Mouse (Mus musculus): ENCODE measurements at regions not wholly inside any gene's neighbourhood (a gene's known extent, or its start where the extent isn't known, plus 50 kb on each side); places are given as distances from the start of the nearest gene placed in this dataset.

DNA sequence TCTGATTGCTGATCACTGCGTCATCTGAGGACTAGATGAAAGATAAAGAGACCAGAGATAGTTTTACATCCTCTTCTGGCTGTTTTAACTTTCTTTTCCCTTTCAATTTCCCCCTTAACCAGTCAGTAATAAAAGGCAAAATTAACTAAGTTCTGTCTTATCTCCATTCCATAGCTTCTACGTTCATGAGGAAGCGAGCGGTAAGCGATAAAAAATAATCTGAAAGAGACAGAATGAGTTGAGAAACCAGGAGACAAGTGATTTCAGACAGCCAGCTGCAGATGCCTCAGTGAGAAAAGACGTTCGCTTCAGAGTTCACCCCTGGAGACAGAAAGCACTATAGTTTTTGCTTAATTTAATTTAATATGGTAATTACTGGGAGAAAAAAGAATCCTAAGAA, 121.5 kb downstream of the Sptssa start:
- 72% methylated on average over 7 of the region's 7 CpGs for WGBS
- no peaks in the 10 kb centered on the region for H3K4me1 ChIP-seq (ENCODE audit: control insufficient read depth, insufficient read depth, low read length)
- TF ChIP-seq POLR2A (IDR thresholded peaks at IDR 0.05; ENCODE audit: borderline replicate concordance, insufficient read depth, low read length) (no peak), CTCF (IDR thresholded peaks at IDR 0.05; ENCODE audit: borderline replicate concordance, insufficient read depth, low read depth, low read length) (no peak)
- DNase-seq = no peak
- no peak overlapping the region for H3K27ac ChIP-seq (ENCODE audit: insufficient read depth, low read length)
- H3K4me3 ChIP-seq (replicated peaks; ENCODE audit: insufficient read depth, low read depth, low read length) = no peak overlapping the region
- H3K27me3 ChIP-seq (ENCODE audit: control insufficient read depth, insufficient read depth, low read length) = no peaks in the 10 kb centered on the region

DNA sequence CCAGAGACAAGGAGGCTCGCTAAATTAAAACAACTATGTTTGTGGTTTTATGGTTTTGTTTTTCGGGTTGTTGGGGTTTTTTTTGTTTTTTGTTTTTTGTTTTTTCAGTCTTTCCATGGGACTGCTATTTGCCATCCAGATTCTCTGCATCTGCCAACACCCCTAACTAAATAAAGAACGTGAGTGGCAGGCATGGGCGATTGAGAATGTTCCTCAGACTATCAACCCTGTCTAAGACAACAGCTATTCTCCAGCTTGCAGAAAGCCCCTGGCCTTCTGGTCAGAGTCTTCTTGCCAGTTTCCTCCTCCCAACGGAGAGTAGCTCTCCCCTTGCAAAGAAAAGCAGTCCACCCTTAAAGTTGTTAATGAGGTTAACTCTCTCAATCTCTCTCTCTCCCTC, 123.2 kb downstream of the Sptssa start:
- TF ChIP-seq POLR2A (IDR thresholded peaks at IDR 0.05; ENCODE audit: borderline replicate concordance, insufficient read depth, low read length) (no peak), CTCF (IDR thresholded peaks at IDR 0.05; ENCODE audit: borderline replicate concordance, insufficient read depth, low read depth, low read length) (no peak)
- 43% methylated on average over 5 of the region's 5 CpGs for WGBS
- DNase-seq = no peak
- Histone ChIP-seq H3K4me1 (ENCODE audit: control insufficient read depth, insufficient read depth, low read length) (no peaks in the 10 kb centered on the region), H3K27ac (ENCODE audit: insufficient read depth, low read length) (no peak overlapping the region), H3K27me3 (ENCODE audit: control insufficient read depth, insufficient read depth, low read length) (no peaks in the 10 kb centered on the region), H3K4me3 (replicated peaks; ENCODE audit: insufficient read depth, low read depth, low read length) (no peak overlapping the region)

DNA sequence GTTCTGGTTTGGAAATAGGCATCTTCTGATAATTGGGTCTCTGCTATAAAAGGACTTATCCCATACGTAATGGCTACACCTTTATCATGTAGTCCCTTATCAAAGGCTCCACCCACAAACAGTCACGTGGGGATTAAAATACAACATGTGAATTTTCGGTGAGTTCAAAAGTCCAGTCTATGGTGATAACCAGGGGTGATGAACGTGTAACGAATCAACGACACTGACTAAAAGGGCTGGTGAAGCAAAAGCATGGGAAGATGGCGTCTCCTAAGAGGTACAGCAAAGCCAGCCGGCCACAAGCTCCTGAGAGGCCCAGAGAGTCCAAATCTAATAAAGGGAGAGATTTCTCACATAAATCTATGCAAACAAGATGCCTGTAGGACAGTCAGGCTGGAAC, 124.3 kb downstream of the Sptssa start:
- DNase-seq = no peak
- H3K27me3 ChIP-seq (ENCODE audit: control insufficient read depth, insufficient read depth, low read length) = no peaks in the 10 kb centered on the region
- no peak overlapping the region for H3K4me3 ChIP-seq (replicated peaks; ENCODE audit: insufficient read depth, low read depth, low read length)
- H3K27ac ChIP-seq (ENCODE audit: insufficient read depth, low read length) = no peak overlapping the region
- WGBS = 92% methylated on average over 8 of the region's 8 CpGs
- no peaks in the 10 kb centered on the region for H3K4me1 ChIP-seq (ENCODE audit: control insufficient read depth, insufficient read depth, low read length)
- TF ChIP-seq CTCF (IDR thresholded peaks at IDR 0.05; ENCODE audit: borderline replicate concordance, insufficient read depth, low read depth, low read length) (no peak), POLR2A (IDR thresholded peaks at IDR 0.05; ENCODE audit: borderline replicate concordance, insufficient read depth, low read length) (no peak)

DNA sequence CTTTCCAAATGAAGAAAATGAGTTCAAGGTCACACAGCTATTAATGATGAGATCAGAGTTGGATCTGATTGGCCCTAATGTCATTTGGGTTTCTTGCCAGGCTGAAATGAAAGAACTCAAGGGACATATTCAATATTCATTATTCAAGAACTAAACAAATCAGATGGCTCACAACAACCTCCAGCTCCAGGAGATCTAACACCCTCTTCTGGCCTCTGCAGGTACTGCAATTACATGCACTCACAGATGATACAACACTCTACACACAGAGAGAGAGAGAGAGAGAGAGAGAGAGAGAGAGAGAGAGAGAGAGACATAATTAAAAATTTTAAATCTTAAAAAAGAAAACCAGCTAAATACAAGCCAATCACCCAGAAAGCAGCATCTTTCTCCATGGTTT, 128.3 kb downstream of the Sptssa start:
- H3K4me1 ChIP-seq (ENCODE audit: control insufficient read depth, insufficient read depth, low read length) = no peaks in the 10 kb centered on the region

DNA sequence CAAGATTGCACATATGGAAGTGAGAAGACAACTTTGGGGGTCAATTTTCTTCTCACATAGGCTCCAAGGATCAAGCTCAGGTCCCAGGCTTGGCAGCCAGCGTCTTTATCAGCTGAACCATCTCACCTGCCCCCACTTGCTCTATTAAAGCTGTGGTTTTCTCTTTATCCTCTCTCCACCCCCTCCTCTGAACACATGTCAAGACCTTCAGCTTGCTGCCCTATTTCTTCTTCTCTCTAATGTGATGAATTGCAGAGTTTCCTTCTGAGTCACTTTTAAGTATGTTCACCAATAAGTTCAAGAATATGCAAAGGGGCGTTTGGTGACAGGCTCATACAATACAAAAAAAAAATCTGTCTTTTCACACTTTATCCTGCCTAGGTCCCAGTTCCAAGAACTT, 128.8 kb downstream of the Sptssa start:
- WGBS = 85% methylated on average over 2 of the region's 2 CpGs
- no peaks in the 10 kb centered on the region for H3K27me3 ChIP-seq (ENCODE audit: control insufficient read depth, insufficient read depth, low read length)
- H3K4me3 ChIP-seq (replicated peaks; ENCODE audit: insufficient read depth, low read depth, low read length) = no peak overlapping the region
- H3K27ac ChIP-seq (ENCODE audit: insufficient read depth, low read length) = no peak overlapping the region
- TF ChIP-seq CTCF (IDR thresholded peaks at IDR 0.05; ENCODE audit: borderline replicate concordance, insufficient read depth, low read depth, low read length) = no peak
- TF ChIP-seq POLR2A (IDR thresholded peaks at IDR 0.05; ENCODE audit: borderline replicate concordance, insufficient read depth, low read length) = no peak
- no peak for DNase-seq
- no peaks in the 10 kb centered on the region for H3K4me1 ChIP-seq (ENCODE audit: control insufficient read depth, insufficient read depth, low read length)

More for the DNA sequence above, 128.3 kb downstream of the Sptssa start:
- Histone ChIP-seq H3K27ac (ENCODE audit: insufficient read depth, low read length) (no peak overlapping the region), H3K4me3 (replicated peaks; ENCODE audit: insufficient read depth, low read depth, low read length) (no peak overlapping the region), H3K27me3 (ENCODE audit: control insufficient read depth, insufficient read depth, low read length) (no peaks in the 10 kb centered on the region)
- no peak for DNase-seq
- TF ChIP-seq CTCF (IDR thresholded peaks at IDR 0.05; ENCODE audit: borderline replicate concordance, insufficient read depth, low read depth, low read length) = no peak
- no peak for TF ChIP-seq POLR2A (IDR thresholded peaks at IDR 0.05; ENCODE audit: borderline replicate concordance, insufficient read depth, low read length)

DNA sequence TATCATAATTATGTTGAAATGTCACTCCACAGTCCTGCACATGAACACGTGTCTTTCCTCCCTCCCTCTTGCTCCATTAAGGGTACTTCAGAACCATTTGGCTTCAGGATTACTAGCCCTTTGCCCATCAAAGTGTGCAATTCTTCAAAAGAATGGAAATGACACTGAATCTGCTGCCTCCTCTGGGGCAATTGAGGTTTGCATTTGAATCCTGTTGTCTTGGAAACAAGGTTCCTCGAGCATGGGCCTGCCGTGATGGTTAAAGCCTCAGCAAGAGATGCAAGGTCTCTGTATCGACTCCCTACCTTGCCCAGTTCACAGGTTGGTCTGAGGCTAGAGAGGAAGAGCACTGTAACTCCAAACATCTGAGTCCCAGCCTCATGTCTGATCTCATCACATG, 136.0 kb downstream of the Sptssa start:
- no peak overlapping the region for H3K27ac ChIP-seq (ENCODE audit: insufficient read depth, low read length)
- no peak for TF ChIP-seq POLR2A (IDR thresholded peaks at IDR 0.05; ENCODE audit: borderline replicate concordance, insufficient read depth, low read length)
- TF ChIP-seq CTCF (IDR thresholded peaks at IDR 0.05; ENCODE audit: borderline replicate concordance, insufficient read depth, low read depth, low read length) = no peak
- H3K4me1 ChIP-seq (ENCODE audit: control insufficient read depth, insufficient read depth, low read length) = no peaks in the 10 kb centered on the region
- no peak overlapping the region for H3K4me3 ChIP-seq (replicated peaks; ENCODE audit: insufficient read depth, low read depth, low read length)
- WGBS = 24% methylated on average over 4 of the region's 4 CpGs
- no peak for DNase-seq
- H3K27me3 ChIP-seq (ENCODE audit: control insufficient read depth, insufficient read depth, low read length) = no peaks in the 10 kb centered on the region

DNA sequence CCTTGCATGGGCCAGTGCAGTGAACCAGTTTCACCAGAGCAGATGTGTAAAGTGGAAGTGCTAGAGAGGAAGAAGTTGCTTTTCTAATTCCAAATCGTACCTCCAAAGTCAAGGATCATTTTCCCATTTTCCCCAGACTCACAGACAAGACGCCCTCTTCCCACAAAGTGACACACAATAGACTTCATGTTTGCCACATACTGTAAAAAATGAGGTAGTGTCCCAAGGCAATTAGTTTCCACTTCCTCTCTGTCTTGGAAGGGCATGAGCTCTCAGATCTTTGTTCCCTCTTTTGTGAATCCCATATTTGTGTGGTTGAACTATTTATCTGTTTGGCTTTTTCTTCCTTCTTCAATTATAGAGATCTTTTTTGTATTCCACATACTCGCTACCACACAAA, 137.0 kb downstream of the Sptssa start:
- H3K4me3 ChIP-seq (replicated peaks; ENCODE audit: insufficient read depth, low read depth, low read length) = no peak overlapping the region
- H3K27ac ChIP-seq (ENCODE audit: insufficient read depth, low read length) = no peak overlapping the region
- H3K4me1 ChIP-seq (ENCODE audit: control insufficient read depth, insufficient read depth, low read length) = no peaks in the 10 kb centered on the region
- 90% methylated on average over 3 of the region's 3 CpGs for WGBS
- TF ChIP-seq CTCF (IDR thresholded peaks at IDR 0.05; ENCODE audit: borderline replicate concordance, insufficient read depth, low read depth, low read length) = no peak
- TF ChIP-seq POLR2A (IDR thresholded peaks at IDR 0.05; ENCODE audit: borderline replicate concordance, insufficient read depth, low read length) = no peak
- H3K27me3 ChIP-seq (ENCODE audit: control insufficient read depth, insufficient read depth, low read length) = no peaks in the 10 kb centered on the region
- DNase-seq = no peak

DNA sequence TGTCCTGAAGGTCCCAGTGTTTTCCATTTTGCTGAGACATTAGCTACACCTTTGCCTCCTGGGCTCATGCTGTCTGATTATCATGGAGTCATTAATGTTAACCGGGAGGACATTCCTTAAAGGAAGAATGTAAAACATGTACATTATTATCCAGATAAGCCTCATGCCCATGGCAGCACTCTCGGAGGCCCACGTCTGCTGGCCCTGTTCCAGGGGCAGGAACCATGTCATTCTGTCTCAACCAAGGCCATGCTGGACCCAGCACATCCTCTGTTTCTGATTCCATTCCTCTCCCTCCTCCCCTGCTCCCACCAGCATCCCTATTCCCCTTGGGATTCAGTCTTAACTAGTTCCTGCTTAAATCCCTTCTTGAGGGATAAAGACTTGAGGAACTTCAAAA, 139.1 kb downstream of the Sptssa start:
- no peak overlapping the region for H3K27ac ChIP-seq (ENCODE audit: insufficient read depth, low read length)
- H3K4me1 ChIP-seq (ENCODE audit: control insufficient read depth, insufficient read depth, low read length) = no peaks in the 10 kb centered on the region
- H3K27me3 ChIP-seq (ENCODE audit: control insufficient read depth, insufficient read depth, low read length) = no peaks in the 10 kb centered on the region
- H3K4me3 ChIP-seq (replicated peaks; ENCODE audit: insufficient read depth, low read depth, low read length) = no peak overlapping the region
- whole genome bisulfite sequencing = 35% methylated on average over 3 of the region's 3 CpGs
- no peak for DNase-seq
- TF ChIP-seq POLR2A (IDR thresholded peaks at IDR 0.05; ENCODE audit: borderline replicate concordance, insufficient read depth, low read length) = no peak
- no peak for TF ChIP-seq CTCF (IDR thresholded peaks at IDR 0.05; ENCODE audit: borderline replicate concordance, insufficient read depth, low read depth, low read length)

All from cerebellum, adult 2 months (tissue).